Mouse (Mus musculus) kidney, postnatal 14 days (tissue): ENCODE measurements at regions not wholly inside any gene's neighbourhood (a gene's known extent, or its start where the extent isn't known, plus 50 kb on each side); places are given as distances from the start of the nearest gene placed in this dataset.
"Not testable (repeated sequence)": the region's sequence is repeated elsewhere in the genome, so short reads cannot be mapped to it uniquely, and the experiment has no call there.

Source experiments
- DNase-seq: peaks from one replicate; pipeline ENCODE4 v3.0.0; 2022; ENCODE audit warnings: mixed read lengths

DNA sequence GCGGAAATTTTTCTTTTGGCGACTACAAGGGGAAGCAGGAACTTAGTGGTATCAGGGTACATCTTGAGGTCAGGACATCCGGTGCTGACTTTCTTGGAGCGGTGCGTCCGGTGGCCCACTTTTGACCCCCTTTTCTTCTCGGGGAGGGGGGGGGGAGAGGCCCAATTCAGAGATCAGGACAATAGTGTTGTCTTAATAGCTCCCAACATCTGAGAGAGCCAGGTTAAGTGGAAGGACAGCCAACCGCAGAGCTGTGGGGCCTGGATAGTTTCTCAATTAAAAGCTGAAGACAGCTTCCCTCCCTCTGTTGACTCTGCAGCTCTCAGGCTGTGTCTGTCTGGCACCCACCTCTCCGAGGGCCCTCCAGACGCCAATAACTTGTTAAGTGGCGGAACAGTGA is 125.8 kb upstream of the A430005L14Rik start:
- DNase-seq, result not testable (repeated sequence)

GRCm38 (mm10) chr4:153832151-153832550 is 124.9 kb upstream of the A430005L14Rik start:
- DNase-seq, result no peak

- DNase-seq, result no peak
Observed at GRCm38 (mm10) chr4:153844766-153845165, 112.3 kb upstream of the A430005L14Rik start.

DNA sequence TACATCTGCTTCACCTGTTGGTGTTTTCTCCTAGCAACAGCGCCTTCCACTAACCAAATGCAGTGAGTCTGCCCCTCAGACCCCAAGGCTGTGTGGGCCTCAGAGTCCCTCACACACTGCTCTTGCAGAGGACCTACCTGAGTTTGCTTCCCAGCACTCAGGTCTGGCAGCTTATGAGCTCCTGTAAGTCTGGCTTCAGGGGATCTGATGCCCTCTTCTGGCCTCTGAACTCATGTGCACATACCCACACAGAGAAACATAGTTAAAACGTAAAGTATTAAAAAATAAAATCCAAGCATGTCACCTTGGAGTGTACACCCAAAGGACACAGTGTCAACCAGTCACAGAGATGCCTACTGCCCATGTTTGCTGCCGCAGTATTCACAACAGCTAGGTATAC is 108.8 kb upstream of the A430005L14Rik start:
- DNase-seq, result no peak

DNA sequence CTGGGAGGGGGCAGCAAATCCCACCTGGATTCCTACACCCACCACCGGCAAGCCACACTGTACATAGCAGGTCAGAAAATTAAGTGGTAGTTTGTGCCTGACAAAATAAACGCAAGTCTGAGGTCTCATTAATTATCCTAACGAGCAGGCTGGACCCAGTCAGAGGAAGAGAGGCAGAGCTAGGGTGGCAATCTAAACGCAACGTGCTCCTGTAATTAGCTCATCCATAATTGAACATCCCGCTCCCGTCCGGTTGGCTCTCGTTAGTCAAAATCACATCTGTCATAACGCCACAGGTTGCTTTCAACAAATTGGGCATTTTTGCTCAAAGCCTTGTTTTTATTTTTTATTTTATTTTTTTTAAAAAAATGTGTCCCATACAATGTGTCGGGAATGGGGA is 106.9 kb upstream of the A430005L14Rik start:
- no peak for DNase-seq

DNA sequence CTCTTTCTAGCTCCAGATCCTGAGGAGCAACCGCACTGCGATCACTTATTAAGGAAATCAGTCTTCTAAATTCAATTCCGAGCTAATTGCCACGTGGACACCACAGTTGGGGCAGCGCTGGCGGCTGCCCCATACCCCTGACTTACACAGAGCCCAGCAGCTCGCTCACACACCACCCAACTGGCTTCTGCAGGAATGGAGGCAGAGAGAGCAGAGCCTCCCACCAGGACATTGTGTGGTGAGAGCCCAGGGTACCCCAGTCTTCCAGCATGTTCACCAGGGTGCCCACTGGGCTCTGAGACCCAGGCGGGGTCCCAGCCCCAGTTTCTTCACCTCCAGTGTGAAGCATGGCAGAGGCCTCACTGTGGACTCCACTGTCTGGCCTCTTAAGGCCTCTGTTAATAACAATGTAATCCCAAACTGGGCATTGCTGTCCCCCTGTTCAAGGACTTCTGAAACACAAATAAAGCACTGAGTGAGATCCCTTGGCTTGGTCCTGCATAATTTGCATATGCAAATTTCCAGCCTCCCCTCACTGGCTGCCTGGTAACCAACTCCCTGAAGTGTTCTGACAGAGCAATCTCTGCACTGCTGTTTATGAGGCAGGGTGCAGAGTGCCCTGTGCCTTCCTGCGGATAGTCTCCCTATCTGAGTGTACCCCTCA is 102.8 kb upstream of the A430005L14Rik start:
- DNase-seq, result no peak

- DNase-seq, result no peak
Observed at GRCm38 (mm10) chr4:153854748-153855092, 102.3 kb upstream of the A430005L14Rik start.

DNA sequence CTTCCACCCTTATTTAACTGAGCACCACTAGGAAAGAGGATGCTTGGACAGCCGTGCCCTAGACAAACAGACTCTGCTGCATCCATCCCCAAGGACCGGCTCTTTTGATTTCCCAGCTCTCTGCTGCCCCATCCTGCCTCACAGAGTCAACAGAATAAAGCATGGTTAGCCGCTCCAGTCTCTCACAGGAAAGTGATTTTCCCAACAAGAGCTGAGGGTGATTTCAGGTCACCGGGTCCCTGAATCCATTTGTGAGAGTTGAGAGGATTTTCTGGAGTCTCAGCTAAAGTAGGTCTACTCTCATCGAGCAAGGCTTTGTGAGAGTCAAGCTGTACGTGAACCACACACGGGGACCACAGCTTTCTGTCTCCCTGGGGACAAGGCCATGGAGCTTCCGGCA is 95.6 kb upstream of the A430005L14Rik start:
- DNase-seq, result no peak

- DNase-seq, result no peak
Observed at GRCm38 (mm10) chr4:153862121-153862660, 94.8 kb upstream of the A430005L14Rik start.

DNA sequence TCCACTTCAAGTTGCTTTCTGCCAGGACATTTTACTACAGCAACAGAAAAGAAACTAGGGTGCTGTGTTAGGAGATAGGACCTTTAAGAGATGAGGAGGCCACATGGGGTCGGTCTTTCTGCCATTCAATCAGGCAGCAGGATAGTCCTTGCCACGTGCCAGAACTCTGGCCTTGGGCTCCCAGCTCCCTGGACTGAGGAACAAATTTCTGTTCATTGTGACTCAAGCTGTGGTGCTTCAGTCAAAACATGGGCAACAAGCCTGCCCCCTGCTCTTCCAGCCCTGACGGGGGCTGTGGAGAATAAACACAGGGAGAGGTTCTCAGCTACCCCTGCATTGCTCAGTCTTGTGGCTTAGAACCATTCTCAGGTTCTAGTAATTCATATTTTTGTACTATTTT is 84.7 kb upstream of the A430005L14Rik start:
- no peak for DNase-seq

GRCm38 (mm10) chr4:153875036-153875435 is 82.0 kb upstream of the A430005L14Rik start:
- DNase-seq, result not testable (repeated sequence)

GRCm38 (mm10) chr4:153876954-153877642 is 79.9 kb upstream of the A430005L14Rik start:
- DNase-seq, result no peak

GRCm38 (mm10) chr4:153883057-153883456 is 74.0 kb upstream of the A430005L14Rik start:
- DNase-seq, result no peak

DNA sequence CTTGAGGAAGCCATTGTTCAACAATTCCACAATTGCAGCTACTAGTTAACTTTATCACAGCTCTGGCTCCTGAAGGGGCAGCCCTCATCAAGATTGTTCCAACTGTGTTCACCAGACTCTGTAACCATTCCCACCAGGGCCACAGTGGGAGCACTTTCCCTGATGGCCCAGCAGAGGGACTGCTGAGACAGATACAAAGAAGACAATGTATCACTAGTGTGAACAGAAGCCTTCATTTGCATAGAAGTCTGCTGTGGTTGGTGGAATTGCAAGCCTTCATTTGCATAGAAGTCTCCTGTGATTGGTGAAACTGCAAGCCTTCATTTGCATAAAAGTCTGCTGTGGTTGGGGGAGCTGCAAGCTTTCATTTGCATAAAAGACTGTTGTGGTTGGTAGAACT is 73.0 kb upstream of the A430005L14Rik start:
- DNase-seq, result no peak

DNA sequence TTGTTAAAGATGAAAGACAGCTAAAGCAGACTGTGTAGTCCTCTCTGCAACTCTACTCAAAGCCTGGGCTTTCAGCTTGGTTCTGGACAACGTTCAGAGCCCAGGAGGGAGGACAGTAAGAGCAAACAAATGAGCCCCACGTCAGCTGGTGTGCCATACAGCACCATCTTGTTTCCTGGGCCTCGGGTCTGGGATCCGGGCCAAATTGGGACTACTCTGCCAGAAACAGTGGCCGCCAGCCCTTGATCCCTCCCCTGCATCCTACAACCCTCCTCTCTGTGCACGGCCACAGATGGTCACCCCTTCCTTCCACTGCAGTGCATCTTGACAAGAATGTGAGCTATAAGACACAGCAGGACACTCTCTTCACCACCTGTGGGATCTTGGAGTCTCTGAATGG is 71.2 kb upstream of the A430005L14Rik start:
- no peak for DNase-seq

- DNase-seq, result no peak
Observed at GRCm38 (mm10) chr4:153890130-153890529, 66.9 kb upstream of the A430005L14Rik start.

DNA sequence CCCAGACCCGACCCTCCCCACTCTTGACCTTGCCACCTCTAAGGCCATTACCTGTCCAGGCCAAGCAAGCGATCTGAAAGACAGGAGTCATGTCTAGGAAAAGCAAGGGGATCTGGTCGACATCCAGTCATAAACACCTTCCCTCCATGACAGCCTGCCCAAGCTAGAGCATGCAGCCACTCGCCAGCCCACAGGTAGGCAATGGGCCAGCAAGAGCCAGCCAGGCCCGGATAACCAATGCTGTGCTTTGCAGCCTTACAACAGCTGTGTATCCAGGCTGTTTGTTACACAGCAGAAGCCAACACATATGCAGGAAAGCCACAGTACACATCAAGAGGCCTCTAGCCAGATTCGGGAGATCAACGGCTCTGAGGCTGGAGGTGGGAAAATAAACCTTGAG is 57.3 kb upstream of the A430005L14Rik start:
- DNase-seq, result no peak

- DNase-seq, result no peak
Observed at GRCm38 (mm10) chr4:153905076-153905475, 52.0 kb upstream of the A430005L14Rik start.

- DNase-seq, result no peak
Observed at GRCm38 (mm10) chr4:153905511-153905910, 51.5 kb upstream of the A430005L14Rik start.
